Mouse (Mus musculus) cortical plate, adult 2 months (tissue): ENCODE measurements at regions not wholly inside any gene's neighbourhood (a gene's known extent, or its start where the extent isn't known, plus 50 kb on each side); places are given as distances from the start of the nearest gene placed in this dataset.

Experiments used
- CTCF ChIP-seq: fragments of 200-500 bp; IDR thresholded peaks from 2 replicates; pipeline ENCODE4 v1.5.1; 2011; ENCODE audit warnings: mild to moderate bottlenecking, control low read depth, low read length; ENCODE audit not compliant: insufficient read depth; ENCODE audit errors: extremely low read depth
- POLR2A ChIP-seq: fragments of 200-500 bp; IDR thresholded peaks from 2 replicates; pipeline ENCODE4 v1.6.1; 2011; ENCODE audit warnings: mild to moderate bottlenecking, low read length, control low read depth; ENCODE audit not compliant: insufficient read depth; ENCODE audit errors: extremely low read depth

DNA sequence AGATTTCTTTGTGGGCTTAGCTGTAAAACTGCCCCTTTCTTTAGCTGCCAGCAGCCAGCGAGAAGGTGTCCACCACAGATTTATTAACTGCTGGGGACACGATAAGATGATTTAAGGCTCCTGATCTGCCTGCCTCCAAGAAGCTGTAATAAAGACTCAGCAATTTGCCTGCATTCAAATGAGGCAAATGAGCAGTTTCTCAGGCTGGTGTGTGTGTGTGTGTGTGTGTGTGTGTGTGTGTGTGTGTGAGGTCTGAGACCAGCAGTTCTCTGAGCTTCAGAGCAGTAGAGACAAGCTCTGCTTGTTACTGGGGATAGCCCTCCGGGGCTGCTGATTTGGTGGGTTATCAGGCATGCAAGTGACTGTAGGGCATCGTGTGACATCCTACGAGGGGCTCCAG, 139.2 kb upstream of the Lrfn2 start:
- TF ChIP-seq CTCF, result no peak
- TF ChIP-seq POLR2A, result no peak
